Mouse (Mus musculus) bone marrow, adult 2 months (tissue): ENCODE results near the gene Dus3l. TPM values are rescaled to one million over a fixed set of nuclear protein-coding genes. Genes with fewer than 3 reads are reported as not detected.

Source experiments
- H3K27ac ChIP-seq: fragments of 200-500 bp; 2 replicates; pipeline ENCODE4 v1.5.1; 2012; ENCODE audit warnings: low read depth, mild to moderate bottlenecking, control low read depth, inconsistent platforms, low read length; ENCODE audit not compliant: control insufficient read depth, poor library complexity, insufficient read depth
- H3K4me1 ChIP-seq: fragments of 200-500 bp; 2 replicates; pipeline ENCODE4 v1.6.1; 2011; ENCODE audit warnings: low read length; ENCODE audit not compliant: control insufficient read depth, insufficient read depth
- H3K4me3 ChIP-seq: fragments of 200-500 bp; replicated peaks from 2 replicates; pipeline ENCODE3; 2011; ENCODE audit warnings: mild to moderate bottlenecking, low read depth, low read length, control low read depth; ENCODE audit not compliant: control insufficient read depth
- CTCF ChIP-seq: fragments of 200-500 bp; IDR thresholded peaks from 2 replicates; pipeline ENCODE4 v1.5.1; 2011; ENCODE audit warnings: low read length, control low read depth; ENCODE audit not compliant: control insufficient read depth, insufficient read depth
- POLR2A ChIP-seq: fragments of 200-500 bp; IDR thresholded peaks from 2 replicates; pipeline ENCODE4 v1.6.1; 2011; ENCODE audit warnings: low read depth, mild to moderate bottlenecking, control low read depth, low read length, borderline replicate concordance; ENCODE audit not compliant: control insufficient read depth
- WGBS: fragments of 180-500 bp; shearing (Covaris S2); methylation state at CpG from one replicate; pipeline ENCODE4 v1.1.7; 2018; 5-methylcytosine and 5-hydroxymethylcytosine counted together
- polyA plus RNA-seq: library from polyadenylated mRNA; stranded (reverse); fragments of >200 nt; gene quantifications from 2 replicates; pipeline ENCODE4 v1.2.4, GENCODE M21; 2011; ENCODE audit warnings: low replicate concordance; ENCODE audit not compliant: missing spikeins, insufficient read depth, insufficient read length

Gene Dus3l
- polyA plus RNA-seq, 1 experiment, result 51.0 TPM

DNA sequence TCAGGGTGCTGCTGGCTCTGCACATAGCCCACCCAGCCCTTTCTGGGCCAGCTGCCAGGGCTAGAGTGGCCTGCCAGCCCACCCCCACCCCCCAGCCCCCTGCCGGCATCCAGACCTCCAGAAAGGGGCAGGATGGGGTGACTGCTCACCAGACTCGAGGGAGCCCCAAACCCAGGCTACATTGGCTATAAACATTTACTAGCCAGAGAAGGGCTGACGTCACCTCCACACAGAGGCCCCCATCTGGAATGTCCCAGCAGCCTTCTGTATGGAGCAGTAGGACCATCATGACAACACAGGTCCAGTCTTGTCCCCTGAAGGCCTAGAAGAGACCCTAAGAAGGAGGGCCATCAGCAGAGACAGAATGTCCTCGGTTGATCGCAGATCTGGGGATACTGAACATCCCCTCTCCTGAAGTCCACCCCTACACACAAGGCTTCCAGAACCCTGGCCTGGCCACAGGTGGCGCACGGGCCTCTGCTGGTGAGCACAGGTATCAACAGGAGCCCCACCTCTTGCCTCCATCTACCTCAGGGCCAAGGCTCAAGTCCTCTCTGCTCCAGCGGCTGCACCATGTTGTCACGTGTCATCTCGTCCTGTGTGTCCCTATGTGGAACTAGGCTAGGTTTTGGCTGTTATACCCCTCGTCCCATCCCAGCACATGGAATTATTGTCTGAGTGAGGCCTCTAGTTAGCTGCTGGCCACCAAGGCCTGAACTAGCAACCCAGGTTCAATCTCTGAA, 41.0 kb upstream of the Dus3l start:
- Histone ChIP-seq H3K27ac (no peak overlapping the region), H3K4me3 (no peak overlapping the region), H3K4me1 (no peaks in the 10 kb centered on the region; the same call in 1 of the 2 replicates)
- TF ChIP-seq POLR2A, result no peak
- no peak for TF ChIP-seq CTCF
- WGBS, result 87% methylated on average over 11 of the region's 11 CpGs

GRCm38 (mm10) chr17:56727029-56727649, 37.4 kb upstream of the Dus3l start:
- Histone ChIP-seq H3K4me1 (no peaks in the 10 kb centered on the region), H3K4me3 (no peak overlapping the region), H3K27ac (no peak overlapping the region)
- TF ChIP-seq CTCF (no peak), POLR2A (no peak)
- 47% methylated on average over 7 of the region's 7 CpGs for WGBS

DNA sequence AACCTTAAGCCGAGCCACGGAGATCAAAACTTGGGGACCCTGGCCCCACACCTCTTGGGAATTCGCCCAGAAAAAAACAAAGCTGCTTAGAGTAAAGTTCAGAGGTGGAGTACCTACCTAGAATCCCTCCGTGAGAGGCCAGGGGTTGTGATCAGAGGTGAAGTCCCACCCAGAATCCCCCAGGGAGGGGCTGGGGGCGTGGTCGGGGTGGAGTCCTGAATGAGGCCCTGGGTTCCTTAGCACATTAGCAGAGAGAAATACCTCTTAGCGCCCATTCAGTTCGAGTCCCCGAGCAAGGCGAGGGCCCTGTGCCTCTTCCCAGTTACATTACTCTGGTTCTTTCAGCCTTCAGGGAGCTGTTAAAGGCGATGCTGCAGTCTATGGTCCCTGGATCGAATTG, 36.9 kb upstream of the Dus3l start:
- H3K27ac ChIP-seq, result no peak overlapping the region
- H3K4me3 ChIP-seq, result no peak overlapping the region
- WGBS, result 32% methylated on average over 12 of the region's 12 CpGs
- no peaks in the 10 kb centered on the region for H3K4me1 ChIP-seq
- TF ChIP-seq POLR2A (no peak), CTCF (no peak)

DNA sequence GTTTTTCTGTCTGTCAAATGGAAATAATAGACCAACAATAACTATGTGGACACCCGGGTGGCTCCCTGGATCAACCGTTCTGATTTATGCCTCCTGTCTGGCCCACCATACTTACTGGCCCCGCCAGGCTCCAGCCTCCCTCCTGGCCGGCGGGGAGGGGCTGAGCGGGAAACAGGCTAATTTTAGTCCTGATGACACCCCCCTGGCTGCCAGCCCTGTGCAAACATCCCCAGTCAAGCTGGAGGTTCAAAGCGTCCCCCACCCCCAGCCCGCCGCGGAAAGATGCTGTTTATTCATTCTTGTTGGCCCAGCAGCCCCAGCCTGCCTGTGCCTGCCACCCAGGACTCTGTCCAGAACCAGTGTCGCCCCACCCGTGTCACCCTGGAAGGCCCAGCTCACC, 36.4 kb upstream of the Dus3l start:
- WGBS, result 39% methylated on average over 12 of the region's 12 CpGs
- TF ChIP-seq CTCF (no peak), POLR2A (no peak)
- Histone ChIP-seq H3K4me1 (no peaks in the 10 kb centered on the region), H3K4me3 (no peak overlapping the region), H3K27ac (no peak overlapping the region)

DNA sequence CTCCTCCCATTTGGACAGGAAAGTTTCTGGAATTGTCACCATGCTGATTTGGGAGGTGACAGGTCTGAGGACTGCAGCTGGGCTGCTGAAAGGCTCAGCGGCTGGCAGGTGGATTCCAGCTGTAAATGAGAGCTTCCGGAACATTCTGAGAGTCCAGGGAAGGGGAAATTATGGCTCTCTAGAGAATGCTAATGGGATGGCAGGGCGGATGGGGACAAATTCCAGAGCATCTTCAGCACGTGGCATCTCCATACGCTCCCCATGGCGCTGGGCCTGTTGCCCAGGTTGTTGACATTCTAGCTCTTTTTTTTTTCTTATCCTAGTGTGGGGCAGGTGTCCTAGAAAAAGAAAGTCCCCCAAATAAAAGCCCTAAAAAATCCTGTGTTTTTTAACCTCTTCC, 35.4 kb upstream of the Dus3l start:
- Histone ChIP-seq H3K27ac (no peak overlapping the region), H3K4me3 (no peak overlapping the region), H3K4me1 (no peaks in the 10 kb centered on the region)
- WGBS, result 83% methylated on average over 6 of the region's 6 CpGs
- TF ChIP-seq CTCF (no peak), POLR2A (no peak)

DNA sequence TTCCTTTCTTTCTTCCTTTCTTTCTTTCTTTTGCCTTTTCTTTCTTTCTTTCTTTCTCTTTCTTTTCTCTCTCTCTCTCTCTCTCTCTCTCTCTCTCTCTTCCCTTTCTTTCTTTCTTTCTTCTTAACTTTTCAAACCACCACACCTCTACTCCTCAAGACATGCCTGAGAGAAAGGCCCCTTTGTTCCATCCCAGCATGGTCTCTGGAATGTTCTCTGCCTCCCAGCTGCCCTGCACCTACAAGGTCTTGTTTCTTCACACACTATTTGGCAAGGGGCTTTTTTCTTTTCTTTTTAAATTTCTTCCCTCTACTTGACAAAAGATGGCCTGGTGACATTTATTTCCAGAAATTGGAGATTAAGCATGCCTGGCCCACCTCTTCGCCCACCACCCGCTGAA, 34.9 kb upstream of the Dus3l start:
- TF ChIP-seq CTCF (no peak), POLR2A (no peak)
- WGBS, result 83% methylated on average over 2 of the region's 2 CpGs
- no peaks in the 10 kb centered on the region for H3K4me1 ChIP-seq
- no peak overlapping the region for H3K27ac ChIP-seq
- no peak overlapping the region for H3K4me3 ChIP-seq

DNA sequence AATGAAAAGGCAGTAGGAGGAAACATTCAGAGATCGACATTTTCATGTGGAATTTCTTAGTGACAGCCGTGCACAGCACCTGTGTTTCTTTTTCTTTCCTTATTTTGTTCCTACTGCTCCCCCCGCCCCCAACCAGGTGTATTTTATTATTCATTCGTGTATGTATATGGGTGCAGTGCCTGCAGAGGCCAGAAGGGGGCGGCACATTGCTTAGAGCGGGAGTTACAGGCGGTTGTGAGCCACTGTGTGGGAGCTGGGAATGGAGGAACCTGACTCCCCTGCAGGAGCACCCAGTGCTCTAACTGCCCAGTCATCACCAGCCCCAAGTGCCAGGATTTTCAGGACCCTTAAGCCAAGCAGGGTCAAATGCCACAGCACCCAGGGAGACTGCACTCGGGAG, 28.0 kb upstream of the Dus3l start:
- 36% methylated on average over 8 of the region's 8 CpGs for WGBS
- Histone ChIP-seq H3K4me3 (no peak overlapping the region), H3K27ac (no peak overlapping the region), H3K4me1 (no peaks in the 10 kb centered on the region)
- TF ChIP-seq CTCF, result peak; percentile 53
- TF ChIP-seq POLR2A, result no peak

GRCm38 (mm10) chr17:56738221-56738620, 26.3 kb upstream of the Dus3l start:
- no peak for TF ChIP-seq CTCF
- TF ChIP-seq POLR2A, result no peak
- Histone ChIP-seq H3K4me1 (no peaks in the 10 kb centered on the region), H3K4me3 (no peak overlapping the region), H3K27ac (no peak overlapping the region)
- 83% methylated on average over 10 of the region's 10 CpGs for WGBS
